Mouse (Mus musculus) brain, embryonic 18.5 days (tissue): ENCODE results near the gene Fars2.

Experiments used
- DNase-seq: peaks from one replicate; pipeline ENCODE4 v3.0.0-alpha.2; 2012; ENCODE audit warnings: low read depth, low spot score

Gene Fars2

DNA sequence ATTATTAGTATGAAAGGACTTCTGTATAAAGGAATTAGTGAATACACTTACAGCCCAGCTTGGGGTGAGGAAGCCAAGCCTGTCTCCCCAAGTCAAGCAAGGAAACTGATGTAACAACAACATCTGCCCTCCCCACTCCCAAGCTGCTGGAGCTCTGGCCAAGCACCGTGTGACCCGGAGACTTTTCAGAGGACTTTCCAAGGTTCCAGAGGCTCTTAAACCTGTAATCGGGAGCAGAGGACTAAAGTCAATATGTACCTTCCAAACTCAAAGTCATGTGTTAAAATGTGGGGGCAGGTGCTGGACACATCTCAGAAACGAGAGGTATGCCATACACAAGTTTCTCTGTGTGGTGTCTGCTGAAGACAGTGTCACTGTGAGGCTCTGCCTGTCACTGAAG, 566.4 kb downstream of the Fars2 start:
- no peak for DNase-seq

DNA sequence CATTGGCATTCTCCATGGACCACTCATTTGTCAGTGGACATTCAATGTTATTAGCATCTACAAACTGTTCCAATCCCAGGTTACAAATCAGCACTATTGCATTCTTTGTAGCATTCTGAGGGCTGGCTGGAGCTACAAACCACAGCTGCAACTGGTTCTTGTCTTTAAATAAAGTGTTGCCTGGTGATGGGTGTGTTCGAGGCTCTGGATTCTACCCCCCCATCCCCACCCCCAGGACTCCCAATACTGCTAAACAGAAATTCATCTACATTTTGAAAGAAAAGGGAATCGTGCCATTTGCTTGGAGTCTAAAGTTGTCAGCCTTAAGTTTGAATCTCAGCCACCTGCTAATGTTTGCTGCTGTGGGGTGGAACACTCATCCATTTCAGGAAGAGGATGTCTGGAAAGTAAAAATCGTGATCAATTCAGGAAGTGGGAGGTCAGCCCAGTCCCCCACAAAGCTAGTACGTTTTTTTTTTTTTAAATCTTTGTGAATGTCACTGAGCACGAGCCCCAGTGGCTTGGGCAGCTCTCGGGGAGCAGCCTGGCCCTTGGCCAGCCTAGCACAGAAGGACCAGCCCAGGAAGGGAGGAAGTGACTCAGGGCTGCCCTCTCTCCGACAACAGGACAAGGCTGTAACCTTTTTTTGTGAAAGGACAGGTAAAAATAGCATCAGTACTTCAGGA, 578.4 kb downstream of the Fars2 start:
- DNase-seq = no peak

DNA sequence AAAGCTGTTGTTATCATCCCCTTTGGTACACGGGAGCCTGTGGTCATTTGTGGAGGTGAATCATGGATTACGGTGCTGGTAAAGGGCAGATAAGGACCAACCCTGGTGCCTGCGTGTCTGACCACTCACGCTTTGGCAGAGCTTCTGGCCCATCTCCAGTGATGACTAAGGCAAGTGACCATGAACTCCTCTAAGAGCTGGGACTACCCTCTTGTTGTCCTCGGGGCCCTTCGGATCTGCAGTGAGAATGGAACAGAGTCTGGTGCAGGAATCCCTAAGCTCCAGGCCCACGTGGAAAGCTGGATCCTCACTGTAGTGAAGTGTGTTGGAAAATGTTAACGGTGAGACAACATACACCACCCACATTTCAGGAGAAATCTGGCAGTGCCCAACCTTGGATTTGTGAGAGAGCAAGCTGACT, 579.1 kb downstream of the Fars2 start:
- no peak for DNase-seq

DNA sequence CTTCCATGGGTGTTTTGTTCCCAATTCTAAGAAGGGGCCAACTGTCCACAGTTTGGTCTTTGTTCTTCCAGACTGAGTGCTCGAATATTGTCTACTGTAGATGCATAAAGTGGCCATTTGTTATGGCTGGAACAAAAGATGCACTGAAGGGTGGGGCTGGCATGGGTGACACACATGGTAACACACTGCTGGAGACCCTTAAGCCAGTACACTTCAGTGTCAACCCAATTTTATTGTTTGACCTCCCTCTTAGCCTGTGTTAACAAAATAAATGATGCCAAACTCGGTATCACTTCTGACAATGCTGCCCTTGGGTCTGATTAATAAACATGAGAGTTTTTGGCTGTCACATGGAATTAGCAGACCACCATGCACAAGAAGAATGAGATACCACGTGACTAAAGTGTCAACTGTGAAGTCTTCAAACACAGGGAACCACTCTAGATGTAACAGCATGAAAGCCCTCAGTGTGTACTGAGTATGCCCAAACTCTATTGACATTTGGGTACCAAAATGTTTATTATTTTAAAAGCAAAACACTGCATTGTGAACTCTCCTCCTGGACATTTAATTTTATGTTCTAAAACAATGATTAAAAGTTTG, 590.0 kb downstream of the Fars2 start:
- DNase-seq = no peak

DNA sequence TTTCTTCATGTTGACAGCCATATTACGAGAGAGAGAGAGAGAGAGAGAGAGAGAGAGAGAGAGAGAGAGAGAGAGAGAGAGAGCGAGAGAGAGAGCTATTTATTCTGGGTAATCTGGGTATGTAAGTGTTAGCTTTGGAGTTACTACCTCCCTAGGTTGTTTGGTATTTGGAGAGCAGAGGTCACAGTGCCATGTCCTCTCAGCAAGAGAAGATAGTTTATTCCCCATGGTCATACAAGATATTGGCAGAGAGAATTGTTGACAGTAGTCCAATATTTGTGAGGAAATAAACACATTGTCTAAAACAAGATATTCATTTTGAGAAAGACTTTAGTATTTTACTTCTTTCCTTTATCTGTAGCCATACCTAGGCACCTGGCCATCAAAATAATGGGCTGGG, 596.9 kb downstream of the Fars2 start:
- DNase-seq = no peak

DNA sequence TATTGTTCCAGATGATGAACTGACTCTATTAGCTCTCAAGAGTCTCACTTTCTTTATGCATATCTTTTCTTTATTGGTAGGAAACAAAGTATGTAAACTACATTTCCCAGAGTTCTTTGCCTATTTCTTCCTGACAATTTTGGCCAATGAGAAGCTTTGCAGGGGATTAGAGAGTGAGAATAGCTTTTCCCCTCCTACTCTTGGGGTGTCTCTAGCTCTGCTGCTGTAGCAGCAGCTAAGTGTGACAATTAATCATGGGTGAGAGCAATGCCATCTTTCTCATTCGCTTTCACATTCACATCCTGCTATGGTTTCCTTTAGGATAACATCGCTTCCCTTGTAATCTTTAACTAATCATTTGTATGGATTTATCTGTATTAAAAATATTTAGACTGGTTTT, 599.5 kb downstream of the Fars2 start:
- no peak for DNase-seq

DNA sequence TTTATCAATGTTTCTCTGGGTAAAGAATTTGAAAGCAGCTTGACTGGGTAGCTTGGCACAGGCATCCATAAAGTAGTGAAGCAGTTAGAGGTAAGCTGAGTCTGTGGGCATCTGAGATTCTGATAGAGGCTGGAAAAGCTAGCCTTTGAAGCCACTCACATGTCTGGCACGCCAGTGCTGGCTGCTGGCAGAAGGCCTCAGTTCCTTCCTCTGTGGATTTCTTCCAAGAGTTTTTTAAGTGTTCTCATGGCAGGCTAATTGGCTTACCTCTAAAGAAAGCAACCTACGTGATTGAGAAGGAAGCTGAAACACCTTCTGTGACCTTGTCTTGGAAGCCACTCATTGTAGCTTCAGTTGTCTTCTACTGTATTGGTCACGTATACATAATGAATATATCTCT, 600.2 kb downstream of the Fars2 start:
- no peak for DNase-seq

DNA sequence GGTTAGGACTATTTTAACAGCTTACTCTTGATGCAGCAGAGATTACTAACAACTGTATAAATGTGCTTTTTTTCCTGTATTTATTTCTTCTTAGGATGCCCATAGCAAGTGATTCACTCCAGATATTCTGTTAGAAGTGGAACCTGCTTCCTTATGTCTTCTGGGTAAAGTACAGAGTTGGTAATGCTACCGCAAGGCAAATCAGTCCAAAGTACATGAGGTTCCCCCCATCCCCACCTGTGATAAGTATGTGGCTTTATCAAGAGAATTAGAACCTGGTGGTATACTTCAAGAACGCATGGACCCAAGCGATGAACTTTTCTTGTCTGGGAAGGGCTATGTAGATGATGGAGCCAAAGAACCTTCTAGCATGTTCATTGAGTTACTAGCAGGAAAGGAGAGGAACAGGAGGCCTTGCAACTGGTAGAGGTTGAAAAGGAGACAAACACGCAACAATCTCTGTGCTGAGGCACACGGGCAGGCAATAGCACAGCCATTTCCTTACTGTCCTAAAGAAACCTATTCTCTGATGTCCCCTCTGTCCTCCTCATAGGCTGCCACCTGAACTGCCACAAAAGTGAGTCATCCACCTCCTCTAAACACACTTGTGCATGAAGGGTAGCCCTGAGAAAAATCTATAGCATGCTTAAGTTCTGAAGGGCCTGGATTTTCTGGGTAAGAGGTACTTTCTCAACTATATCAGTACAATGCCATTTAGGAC, 603.2 kb downstream of the Fars2 start:
- DNase-seq = no peak

DNA sequence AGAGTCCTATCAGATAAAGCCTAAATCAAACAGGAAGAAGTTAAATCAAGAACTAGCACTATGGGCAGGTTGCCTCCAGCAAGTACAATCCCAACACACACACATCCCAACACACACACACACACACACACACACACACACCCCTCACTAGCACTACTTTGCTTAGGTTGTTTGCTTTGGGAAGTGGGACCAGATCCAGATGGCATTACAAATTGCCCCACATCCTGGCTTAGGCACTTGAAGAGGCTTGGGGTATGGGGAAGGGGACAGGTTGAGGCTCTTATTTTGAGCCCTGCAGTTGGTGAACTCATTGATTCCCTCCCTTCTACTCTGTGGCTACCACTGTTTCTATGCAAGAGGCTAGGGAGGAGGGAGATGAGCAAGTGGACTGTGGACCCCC, 605.1 kb downstream of the Fars2 start:
- no peak for DNase-seq

DNA sequence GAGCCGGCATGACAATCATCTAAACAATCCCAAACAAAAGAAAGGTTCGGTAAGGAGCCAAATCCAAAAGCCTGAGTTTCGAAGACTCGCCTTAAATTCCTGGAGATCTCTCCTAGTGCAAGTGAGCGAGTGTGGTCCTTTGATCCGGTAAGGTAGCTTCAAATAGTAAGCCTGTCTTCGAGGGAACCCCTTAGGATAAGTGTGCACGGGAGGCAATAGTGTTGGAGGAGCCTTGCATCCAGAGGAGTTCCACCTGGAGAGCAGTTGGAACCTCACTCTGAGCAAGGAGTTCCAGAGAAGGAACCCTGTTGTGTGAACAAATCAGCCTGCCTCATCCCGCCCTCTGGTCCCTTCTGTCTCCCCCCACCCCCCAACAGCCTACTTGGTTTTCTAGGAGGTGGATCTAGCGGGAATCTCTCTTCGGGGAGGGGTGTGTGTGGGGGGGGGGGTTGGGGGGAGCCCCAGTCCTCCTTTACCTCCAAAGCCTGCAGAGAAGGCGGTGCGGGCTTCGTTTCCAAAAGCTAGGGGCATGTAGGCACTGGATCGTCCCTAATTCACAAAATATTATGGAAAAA, 606.6 kb downstream of the Fars2 start:
- DNase-seq = no peak

DNA sequence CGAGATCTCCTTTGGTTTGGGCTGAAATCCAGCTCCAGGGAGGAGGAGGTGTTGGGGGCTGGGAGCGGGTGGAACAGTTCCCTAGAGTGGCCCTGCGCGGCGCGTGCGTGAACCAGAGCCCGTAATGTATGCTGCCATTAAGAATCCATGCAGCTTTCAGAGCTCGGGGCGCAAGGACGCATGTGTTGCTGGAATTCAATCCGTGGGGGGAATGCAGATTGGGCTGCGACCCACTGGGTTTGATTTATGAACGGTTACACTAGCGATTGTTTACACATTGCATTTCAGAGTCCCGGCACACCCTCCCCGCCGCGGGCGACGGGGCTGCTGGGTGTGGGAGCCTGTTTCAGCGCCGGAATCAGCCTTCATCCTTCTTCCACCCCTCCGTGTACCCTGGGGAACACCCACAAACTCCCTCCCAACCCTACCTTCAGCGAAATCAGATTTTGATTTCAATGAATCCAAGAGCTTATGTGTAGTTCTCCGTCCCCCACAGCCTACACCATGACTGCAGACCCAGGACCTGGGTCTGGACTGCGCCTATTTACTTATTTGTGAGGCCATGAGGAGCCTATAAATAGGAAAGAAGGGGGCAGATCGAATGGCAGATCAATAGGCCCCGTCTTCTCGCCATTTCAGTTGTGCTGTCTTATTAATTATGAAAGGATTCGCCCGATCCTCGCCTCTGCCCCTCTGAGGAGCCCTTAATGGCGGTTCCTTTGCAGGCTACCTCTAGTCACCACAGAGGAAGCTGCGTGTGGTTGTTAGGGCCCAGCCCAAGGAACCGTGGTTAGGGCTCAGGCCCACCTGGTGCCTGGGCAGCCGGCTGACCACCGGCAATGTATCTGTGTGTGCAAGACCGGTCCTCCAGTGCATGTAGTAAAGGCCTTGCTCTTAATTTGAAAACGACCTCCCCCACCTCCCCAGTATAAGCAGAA, 607.6 kb downstream of the Fars2 start:
- no peak for DNase-seq

DNA sequence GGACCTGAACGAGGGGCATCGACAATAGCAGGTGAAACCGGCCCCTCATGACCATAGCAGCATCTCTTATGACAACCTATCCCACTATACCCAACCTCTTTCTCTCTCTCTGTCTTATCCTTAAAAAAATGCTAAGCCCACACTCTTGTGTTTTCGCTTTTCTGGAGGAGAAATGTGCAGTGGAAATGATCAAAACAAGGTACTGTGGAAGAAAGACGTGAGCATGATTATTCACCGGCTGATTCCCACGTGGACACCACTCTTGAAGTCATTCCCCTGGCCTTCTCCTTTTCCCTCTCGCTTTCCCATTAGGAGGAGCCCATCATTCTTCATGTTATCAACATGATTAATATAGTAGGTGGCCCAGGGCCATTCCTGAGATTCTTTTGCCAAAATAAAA, 608.7 kb downstream of the Fars2 start:
- DNase-seq = no peak

DNA sequence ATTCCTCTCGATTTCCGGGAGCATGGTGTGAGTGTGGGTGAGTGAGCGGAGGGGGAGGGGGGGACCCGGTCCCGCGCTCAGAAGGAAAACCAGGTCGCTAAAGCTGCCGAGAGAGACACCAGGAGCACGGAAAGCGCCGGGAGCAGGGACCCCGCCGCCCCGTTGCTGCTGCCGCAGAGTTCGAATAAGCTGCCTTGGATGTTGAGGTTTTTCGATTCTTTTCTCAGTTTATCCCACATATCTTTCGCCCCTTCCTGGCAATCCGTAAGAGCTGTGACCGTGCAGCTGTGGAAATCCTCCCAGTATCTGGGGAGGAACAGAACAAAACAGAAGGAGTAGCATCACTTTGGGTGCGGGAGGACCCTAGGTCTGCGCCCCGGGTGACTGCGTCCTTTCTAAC, 609.3 kb downstream of the Fars2 start:
- no peak for DNase-seq

DNA sequence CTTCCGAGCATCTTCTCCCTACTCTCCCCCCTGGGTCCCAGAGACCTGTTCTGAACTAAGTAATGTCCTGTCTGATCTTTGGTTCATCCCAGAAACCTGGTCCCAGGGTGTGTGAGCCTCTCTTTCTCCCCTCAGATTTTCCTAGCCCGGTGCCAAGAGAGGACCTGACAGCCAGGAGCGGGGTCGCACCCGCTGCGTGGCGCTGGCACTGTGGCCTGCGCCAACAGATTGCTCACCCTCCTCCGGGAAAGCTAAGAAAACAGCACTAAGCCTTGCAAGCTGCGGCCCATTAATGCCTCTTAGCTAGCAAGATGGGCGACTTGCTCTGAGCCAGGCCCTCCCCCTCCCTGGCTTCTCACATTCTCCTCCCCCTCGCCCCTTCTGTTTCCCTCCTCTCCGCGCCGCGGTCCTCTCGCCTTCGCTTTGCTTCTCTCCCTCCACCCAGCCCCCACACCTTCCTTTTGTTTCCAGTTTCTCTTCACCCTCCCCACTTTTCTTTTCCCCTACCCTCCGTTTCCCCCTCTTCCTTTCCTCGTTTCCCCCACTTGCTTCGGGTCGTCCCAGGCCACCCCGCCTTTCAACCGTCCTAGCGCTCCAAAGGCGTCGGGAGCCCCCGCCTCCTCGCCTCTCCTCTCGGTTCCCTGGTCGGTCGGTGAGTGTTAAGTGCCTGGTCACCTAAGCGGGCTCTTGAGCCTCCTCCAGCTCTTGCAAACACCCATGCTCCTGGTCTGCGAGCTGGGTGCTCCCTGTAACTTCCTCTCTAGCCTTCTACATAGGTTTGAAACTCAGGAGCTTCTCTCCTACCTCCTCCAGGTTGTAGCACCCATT, 610.0 kb downstream of the Fars2 start:
- DNase-seq = no peak

DNA sequence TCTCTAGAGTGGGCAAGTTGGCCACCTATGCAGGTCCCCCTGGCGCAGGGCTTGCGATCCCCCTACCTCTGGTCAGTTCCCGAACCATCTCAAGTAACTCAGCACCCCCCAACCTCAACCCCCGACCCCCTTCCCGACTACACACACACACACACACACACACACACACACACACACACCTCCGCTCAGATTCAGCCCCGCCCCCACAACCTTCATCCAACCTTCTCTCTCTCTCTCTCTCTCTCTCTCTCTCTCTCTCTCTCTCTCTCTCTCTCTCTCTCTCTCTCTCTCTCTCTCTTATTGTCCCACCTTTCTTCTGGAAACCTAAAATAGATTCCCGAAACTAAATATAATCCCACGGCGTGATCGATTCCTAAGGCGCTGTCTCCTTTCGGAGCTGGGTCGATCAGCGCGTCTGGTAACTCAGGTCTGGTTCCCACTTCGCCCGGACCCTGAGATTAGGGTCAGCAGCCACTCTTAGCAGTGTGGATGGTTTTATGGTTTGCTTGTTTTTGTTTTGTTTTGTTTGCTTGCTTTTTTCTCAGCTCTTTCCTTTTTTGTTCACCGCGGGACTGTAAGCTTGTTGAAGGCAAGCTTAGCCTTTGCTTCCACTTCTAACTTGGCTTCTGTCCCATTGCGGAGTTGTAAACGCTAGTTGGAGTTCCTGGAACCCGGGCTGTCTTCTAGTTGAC, 610.7 kb downstream of the Fars2 start:
- no peak for DNase-seq

DNA sequence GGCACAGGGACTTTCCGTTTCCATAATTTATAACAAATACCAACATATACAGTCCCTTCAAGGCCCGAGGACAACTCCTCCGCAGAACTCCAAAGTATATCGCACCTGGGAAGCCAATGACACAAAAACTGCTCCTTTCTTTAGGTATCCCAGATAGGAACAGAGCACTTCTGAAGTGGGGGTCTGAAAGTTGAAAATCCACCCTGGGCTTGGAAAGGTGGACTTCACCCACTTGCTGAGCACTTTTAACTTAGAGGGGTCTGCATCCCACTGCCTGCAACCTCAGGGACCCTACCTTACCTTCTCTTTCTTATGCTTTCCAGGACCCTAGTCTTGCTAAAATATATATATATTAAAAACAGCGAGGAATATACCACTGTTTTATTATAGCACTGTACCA, 611.3 kb downstream of the Fars2 start:
- DNase-seq = no peak

DNA sequence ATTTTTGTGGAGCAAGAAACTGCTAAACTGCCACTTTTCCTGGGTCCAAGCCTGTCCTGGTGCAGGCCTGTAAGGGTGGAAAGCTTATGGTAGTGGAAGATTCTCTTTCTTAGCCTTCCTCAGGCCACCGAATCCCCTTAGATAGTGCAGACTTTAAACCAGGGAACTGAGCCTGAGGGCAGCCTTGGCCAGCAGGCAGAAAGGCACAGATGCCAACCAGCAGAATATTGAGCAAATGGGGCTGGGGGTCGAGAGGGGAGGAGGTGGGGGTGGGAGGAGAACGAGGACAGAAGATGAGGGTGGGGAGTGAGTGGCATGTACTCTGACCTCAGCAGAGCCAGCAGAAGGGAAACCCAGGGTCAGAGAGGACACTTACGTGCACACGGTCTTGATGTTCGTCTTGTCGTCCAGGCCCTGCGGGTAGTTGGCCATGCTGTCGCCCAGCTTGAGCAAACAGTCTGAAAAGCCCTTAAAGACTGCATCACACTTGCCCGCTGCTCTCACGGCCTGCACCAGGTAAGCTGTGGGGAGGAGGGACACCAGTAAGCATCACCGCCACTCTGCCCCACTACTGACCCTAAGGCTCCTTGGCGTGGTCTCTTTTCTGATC, 612.6 kb downstream of the Fars2 start:
- no peak for DNase-seq

DNA sequence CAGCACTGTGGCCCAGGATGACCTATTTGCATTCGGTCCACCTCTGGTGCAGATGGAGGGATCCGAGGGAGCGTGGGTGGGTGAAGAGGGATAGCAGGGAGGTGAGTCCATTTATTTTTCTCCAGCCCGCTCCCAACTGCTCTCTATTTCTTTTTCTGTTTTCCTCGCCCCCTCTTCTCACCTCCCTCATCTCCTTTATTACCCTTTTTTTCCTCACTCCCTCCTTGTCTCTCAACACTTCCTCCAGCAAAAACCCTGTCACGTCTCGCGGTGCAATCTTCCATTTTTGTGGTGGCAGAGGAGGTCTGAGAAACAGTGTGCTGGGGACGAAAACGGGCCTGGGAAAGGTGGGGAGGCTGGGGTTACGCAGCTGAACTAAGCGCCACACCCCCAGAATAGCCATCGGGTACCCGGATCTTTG, 613.1 kb downstream of the Fars2 start:
- DNase-seq = no peak

DNA sequence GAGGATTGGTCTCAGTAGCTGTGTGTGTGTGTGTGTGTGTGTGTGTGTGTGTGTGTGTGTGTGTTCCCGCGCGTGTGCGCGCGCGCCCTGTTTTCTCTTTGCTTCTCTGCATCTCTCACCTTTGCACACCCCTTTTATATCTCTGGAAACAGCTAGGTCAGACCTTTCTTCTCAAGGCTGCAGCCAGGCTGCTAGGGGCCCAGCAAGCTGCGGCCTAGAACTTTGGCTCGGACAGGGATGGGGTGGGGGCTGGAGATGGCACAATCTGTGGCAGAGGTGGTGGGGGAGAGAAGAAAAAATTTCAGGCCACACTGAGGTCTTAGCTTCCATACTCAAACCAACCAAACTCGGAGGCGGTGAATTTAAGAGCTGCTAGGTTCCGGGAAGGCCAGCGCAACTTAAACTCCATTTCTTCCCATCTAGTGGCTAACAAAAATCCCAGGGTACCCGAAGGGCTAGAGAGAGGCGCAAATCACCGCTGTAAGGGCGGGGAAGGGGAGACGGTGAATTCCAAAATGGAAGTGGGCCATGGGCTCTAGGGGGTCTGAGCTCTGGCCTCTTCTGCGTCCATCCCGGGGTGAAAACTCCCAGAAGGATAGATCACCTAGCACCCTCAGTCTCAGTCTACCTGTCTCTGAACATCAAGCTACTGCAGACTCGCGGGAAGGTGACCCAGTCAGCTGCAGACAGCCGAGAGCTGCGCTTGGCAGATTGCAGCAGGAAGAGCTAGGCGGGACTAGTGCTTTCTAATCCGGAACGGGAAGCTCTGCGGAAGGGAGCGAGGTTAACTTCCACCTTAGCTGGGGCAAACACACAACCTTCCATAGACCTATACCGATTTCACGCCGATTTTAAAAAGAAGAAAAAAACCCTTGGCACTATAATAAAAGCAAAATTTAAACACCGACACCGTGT, 614.1 kb downstream of the Fars2 start:
- no peak for DNase-seq
